Mouse (Mus musculus): ENCODE data around the gene Adprhl2.

GRCm38 (mm10) chr4:126295937-126296336 lies 25.6 kb downstream of the Adprhl2 start:
- TF ChIP-seq CTCF (IDR thresholded peaks at IDR 0.05; ENCODE audit: extremely low read depth, insufficient read depth, insufficient read length, insufficient replicate concordance) (no peak), POLR2A (IDR thresholded peaks at IDR 0.05; ENCODE audit: low read depth, low read length) (no peak)
